Comparison of ENCODE assay signal across 33 mouse cellular contexts in genomic region chr10:23960444-23960915, GRCm38 (mm10). TPM values are rescaled to one million over a fixed set of nuclear protein-coding genes. Genes with fewer than 3 reads are reported as not detected.
A peak's percentile ranks its signal among the peaks of the same experiment; 100 is the strongest.
DNase-seq lines count a peak whose midpoint lies in the region; ATAC-seq and TF ChIP-seq lines count a peak whose summit lies in the region.
"Had no signal": no experiment of that assay in that cellular context is flagged by ENCODE, and none has a peak within 500 bp of the region (broad histone marks: within the 10 kb centered on the region; RNA-seq: fewer than 3 reads in every experiment).

Gene Taar4 (plus strand): TSS chr10:23960494.

- no peak for TF ChIP-seq CTCF in CH12.LX (conservative IDR thresholded peaks at IDR 0.05 in 1 of 2, IDR thresholded peaks at IDR 0.05 in 1 of 2; ENCODE audit: low read depth in 2 of 2, low read length in 2 of 2)

- peak; percentile 56 to 59 for ATAC-seq in hematopoietic stem cell, adult 5-6 weeks (replicated peaks in 1 of 2; ENCODE audit: insufficient read depth in 1 of 2, low FRiP score in 2 of 2, low TSS enrichment in 1 of 2, low read depth in 1 of 2, poor library complexity in 2 of 2, severe bottlenecking in 2 of 2)
- peak; percentile 87 for ATAC-seq in megakaryocyte progenitor cell, adult 5-6 weeks (replicated peaks; ENCODE audit: poor library complexity)
- no peak for ATAC-seq in forebrain, embryonic 15.5 days (replicated peaks)
- ATAC-seq: forebrain, embryonic 13.5 days; forebrain, postnatal 0 days; hindbrain, embryonic 16.5 days; intestine, embryonic 15.5 days; Patski had no signal

- H3K4me2 ChIP-seq in CH12.LX (ENCODE audit: insufficient read depth, low read depth, poor library complexity, severe bottlenecking): no peak within 1 kb of the TSS
- no peak within 1 kb of the TSS for H3K4me2 ChIP-seq in forebrain, embryonic 15.5 days (replicated peaks)
- H3K4me2 ChIP-seq: forebrain, embryonic 13.5 days; heart, embryonic 11.5 days; hindbrain, embryonic 13.5 days; intestine, embryonic 15.5 days had no signal

- no peaks in the 10 kb centered on the region for H3K36me3 ChIP-seq in CH12.LX (replicated peaks in 1 of 2; ENCODE audit: control insufficient read depth in 1 of 2, insufficient read depth in 1 of 2, low read length in 1 of 2)
- H3K36me3 ChIP-seq in forebrain, embryonic 15.5 days: no peaks in the 10 kb centered on the region
- H3K36me3 ChIP-seq: forebrain, embryonic 10.5 days; G1E; hindbrain, embryonic 10.5 days; hindbrain, embryonic 13.5 days; intestine, embryonic 15.5 days had no signal

- H3K79me2 ChIP-seq in CH12.LX (replicated peaks; ENCODE audit: control insufficient read depth, extremely low read depth, insufficient read depth, poor library complexity, severe bottlenecking): no peaks in the 10 kb centered on the region

- no peak for TF ChIP-seq POLR2A in CH12.LX (IDR thresholded peaks at IDR 0.05; ENCODE audit: low read depth, low read length)

- no peak for TF ChIP-seq RAD21 in CH12.LX (IDR thresholded peaks at IDR 0.05; ENCODE audit: low read depth, low read length)

- no peak for TF ChIP-seq EP300 in CH12.LX (IDR thresholded peaks at IDR 0.05; ENCODE audit: low read length)

- dilution Hi-C loops in CH12.LX (cut with MboI; ENCODE audit: extremely low pct_ligation_motif_present, extremely low pct_unique_long_range_greater_than_20kb, low sequenced_read_pairs): no loop called here

- 96% methylated on average over 13 of the region's 13 CpGs for WGBS in forebrain, embryonic 15.5 days

- H3K4me3 ChIP-seq in CH12.LX (replicated peaks in 1 of 3; ENCODE audit: low read depth in 2 of 3, low read length in 2 of 3, poor library complexity in 1 of 3): no peak within 1 kb of the TSS
- no peak within 1 kb of the TSS for H3K4me3 ChIP-seq in forebrain, embryonic 15.5 days
- H3K4me3 ChIP-seq: forebrain, embryonic 10.5 days; forebrain, embryonic 13.5 days; heart, adult 2 months; hindbrain, embryonic 10.5 days; hindbrain, embryonic 13.5 days; intestine, embryonic 15.5 days had no signal

- in situ Hi-C loops in CH12.LX (cut with MboI; ENCODE audit: low pct_ligation_motif_present, low pct_unique_long_range_greater_than_20kb, low sequenced_read_pairs): loop anchor here (25.0 kb wide), 1 partner anchor 352 kb away; no protein-coding TSS in a partner anchor

- H3K9ac ChIP-seq in CH12.LX (ENCODE audit: insufficient read depth, low read depth): no peak within 1 kb of the TSS
- no peak within 1 kb of the TSS for H3K9ac ChIP-seq in forebrain, embryonic 15.5 days (replicated peaks)
- H3K9ac ChIP-seq: forebrain, embryonic 13.5 days; forebrain, postnatal 0 days; hindbrain, embryonic 13.5 days; intestine, embryonic 15.5 days had no signal

- H3K4me1 ChIP-seq in CH12.LX (ENCODE audit: control insufficient read depth in 1 of 2, insufficient read depth in 2 of 2): peaks cover 4 to 12% of the 10 kb centered on the region in 2 experiments
- H3K4me1 ChIP-seq in forebrain, embryonic 15.5 days: 0 out of 2 replicates have a peak, but pooled peaks cover 5% of the 10 kb centered on the region
- H3K4me1 ChIP-seq: forebrain, embryonic 10.5 days; hindbrain, embryonic 10.5 days; hindbrain, embryonic 13.5 days; intestine, embryonic 15.5 days had no signal

- H3K9me3 ChIP-seq in CH12.LX (replicated peaks; ENCODE audit: low read length): no peaks in the 10 kb centered on the region
- no peaks in the 10 kb centered on the region for H3K9me3 ChIP-seq in forebrain, embryonic 15.5 days
- H3K9me3 ChIP-seq: forebrain, embryonic 10.5 days; forebrain, embryonic 13.5 days; G1E; hindbrain, embryonic 10.5 days; hindbrain, embryonic 13.5 days; intestine, embryonic 15.5 days had no signal

- peak; percentile 36 for DNase-seq in 416B (ENCODE audit: low read depth)
- DNase-seq in CH12.LX (ENCODE audit: extremely low read depth): peak; percentile 5
- no peak for DNase-seq in right cerebral cortex, postnatal 4 days
- DNase-seq: adrenal gland, postnatal 10 days; adrenal gland, postnatal 36 days; cerebellum, adult 18-20 months; cerebellum, adult 9-11 months; cerebellum, postnatal 25 days; forebrain, postnatal 0 days; gastrocnemius, postnatal 10 days; gastrocnemius, postnatal 36 days; heart, adult 2 months; kidney, adult 11 months had no signal

- H3K27ac ChIP-seq in CH12.LX (ENCODE audit: insufficient read depth, low read depth): no peak within 1 kb of the TSS
- no peak within 1 kb of the TSS for H3K27ac ChIP-seq in forebrain, embryonic 15.5 days (replicated peaks)
- H3K27ac ChIP-seq: forebrain, embryonic 10.5 days; forebrain, embryonic 13.5 days; heart, adult 2 months; hindbrain, embryonic 10.5 days; hindbrain, embryonic 13.5 days; intestine, embryonic 15.5 days had no signal

- H3K27me3 ChIP-seq in CH12.LX (replicated peaks): no peaks in the 10 kb centered on the region
- no peaks in the 10 kb centered on the region for H3K27me3 ChIP-seq in forebrain, embryonic 15.5 days
- H3K27me3 ChIP-seq: forebrain, embryonic 13.5 days; hindbrain, embryonic 13.5 days; intestine, embryonic 15.5 days had no signal

TF ChIP-seq in CH12.LX, 34 proteins besides CTCF, POLR2A, EP300 and RAD21:
- no peak for TF ChIP-seq USF2 (conservative IDR thresholded peaks at IDR 0.05; ENCODE audit: low read depth, low read length)
- TF ChIP-seq HCFC1 (IDR thresholded peaks at IDR 0.05; ENCODE audit: low read depth, low read length): no peak
- no peak for TF ChIP-seq TCF12 (IDR thresholded peaks at IDR 0.05; ENCODE audit: low read depth, low read length)

RNA-seq across cellular contexts. Expression of gene Taar4, which starts in this region (rescaled TPM):
- total RNA-seq in CH12.LX (2012; rRNA removed) (not detected in 2 replicates), CH12.LX (2014; rRNA removed) (not detected in 2 replicates)
- polyA plus RNA-seq in CH12.LX (2012; ENCODE audit: insufficient read length, low read depth): not detected in 2 replicates
- not detected in 2 replicates for total RNA-seq in hematopoietic stem cell, adult 5-6 weeks (2017)
- total RNA-seq in megakaryocyte progenitor cell, adult 5-6 weeks (2015): not detected in 2 replicates
- not detected in 2 replicates for total RNA-seq in megakaryocyte progenitor cell, adult 5-6 weeks (2017)
- polyA plus RNA-seq in forebrain, embryonic 15.5 days (2015; fragmentation: Nextera tagmentation; extraction: Ambion mirVana): not detected in 2 replicates
- total RNA-seq: adrenal gland, adult 18-20 months; adrenal gland, postnatal 10 days; adrenal gland, postnatal 36 days; forebrain, postnatal 0 days; G1E; gastrocnemius, adult 18-20 months; gastrocnemius, postnatal 10 days; gastrocnemius, postnatal 36 days; heart, adult 2 months; heart, postnatal 25 days had no signal
- polyA plus RNA-seq: cortical plate, adult 2 months; embryonic facial prominence, embryonic 11.5 days; embryonic facial prominence, embryonic 14.5 days; forebrain, embryonic 10.5 days; forebrain, embryonic 13.5 days; forebrain, postnatal 0 days; G1E; heart, adult 2 months; heart, embryonic 11.5 days; heart, embryonic 14.5 days; heart, postnatal 0 days; hindbrain, embryonic 10.5 days; hindbrain, embryonic 13.5 days; hindbrain, embryonic 16.5 days; intestine, embryonic 15.5 days; Patski had no signal

Comparison
In these comparisons a context has a peak if more than half of its experiments do, and no peak if none do; other contexts are left out.
1. Peak in DNase-seq in CH12.LX; RNA of the gene not detected or under 1 TPM.
2. Peak in ATAC-seq in hematopoietic stem cell, adult 5-6 weeks; RNA of the gene not detected or under 1 TPM.
3. Peak in ATAC-seq in megakaryocyte progenitor cell, adult 5-6 weeks; RNA of the gene not detected or under 1 TPM.